Mouse (Mus musculus): ENCODE measurements at regions not wholly inside any gene's neighbourhood (a gene's known extent, or its start where the extent isn't known, plus 50 kb on each side); places are given as distances from the start of the nearest gene placed in this dataset.

GRCm38 (mm10) chr10:109540229-109540628, 529.4 kb upstream of the Syt1 start:
- H3K27me3 ChIP-seq (replicated peaks; ENCODE audit: control insufficient read depth, insufficient read depth, low read length), result no peaks in the 10 kb centered on the region
- H3K36me3 ChIP-seq (ENCODE audit: control insufficient read depth, insufficient read depth, low read length), result no peaks in the 10 kb centered on the region
- H3K9ac ChIP-seq (ENCODE audit: low read depth, low read length), result no peak overlapping the region
- no peak overlapping the region for H3K4me3 ChIP-seq (ENCODE audit: low read depth, low read length)
- no peak overlapping the region for H3K27ac ChIP-seq (ENCODE audit: low read depth, low read length)
- H3K9me3 ChIP-seq (ENCODE audit: control insufficient read depth, low read length), result no peaks in the 10 kb centered on the region
- DNase-seq (ENCODE audit: low spot score) (no peak), ATAC-seq (replicated peaks; ENCODE audit: low FRiP score) (no peak)
- no peak overlapping the region for H3K4me2 ChIP-seq
- WGBS, result 62% methylated on average over 2 of the region's 2 CpGs
- no peaks in the 10 kb centered on the region for H3K4me1 ChIP-seq (replicated peaks; ENCODE audit: control insufficient read depth, insufficient read depth, low read length)

GRCm38 (mm10) chr10:109528096-109528495, 517.3 kb upstream of the Syt1 start:
- H3K27ac ChIP-seq (ENCODE audit: low read depth, low read length), result no peak overlapping the region
- ATAC-seq (replicated peaks; ENCODE audit: low FRiP score) (no peak), DNase-seq (ENCODE audit: low spot score) (no peak)
- H3K27me3 ChIP-seq (replicated peaks; ENCODE audit: control insufficient read depth, insufficient read depth, low read length), result no peaks in the 10 kb centered on the region
- H3K4me3 ChIP-seq (ENCODE audit: low read depth, low read length), result no peak overlapping the region
- no peaks in the 10 kb centered on the region for H3K4me1 ChIP-seq (replicated peaks; ENCODE audit: control insufficient read depth, insufficient read depth, low read length)
- no peaks in the 10 kb centered on the region for H3K36me3 ChIP-seq (ENCODE audit: control insufficient read depth, insufficient read depth, low read length)
- 79% methylated on average over 2 of the region's 2 CpGs for WGBS
- H3K4me2 ChIP-seq, result no peak overlapping the region
- H3K9ac ChIP-seq (ENCODE audit: low read depth, low read length), result no peak overlapping the region
- H3K9me3 ChIP-seq (ENCODE audit: control insufficient read depth, low read length), result no peaks in the 10 kb centered on the region

- Histone ChIP-seq H3K9ac (ENCODE audit: low read depth, low read length) (no peak overlapping the region), H3K27ac (ENCODE audit: low read depth, low read length) (no peak overlapping the region), H3K4me2 (no peak overlapping the region), H3K4me1 (replicated peaks; ENCODE audit: control insufficient read depth, insufficient read depth, low read length) (no peaks in the 10 kb centered on the region), H3K27me3 (replicated peaks; ENCODE audit: control insufficient read depth, insufficient read depth, low read length) (no peaks in the 10 kb centered on the region), H3K36me3 (ENCODE audit: control insufficient read depth, insufficient read depth, low read length) (no peaks in the 10 kb centered on the region), H3K4me3 (ENCODE audit: low read depth, low read length) (no peak overlapping the region), H3K9me3 (ENCODE audit: control insufficient read depth, low read length) (no peaks in the 10 kb centered on the region)
- ATAC-seq (replicated peaks; ENCODE audit: low FRiP score) (no peak), DNase-seq (ENCODE audit: low spot score) (no peak)
- 29% methylated on average over 2 of the region's 2 CpGs for WGBS
These were observed 510.9 kb upstream of the Syt1 start for GRCm38 (mm10) chr10:109521681-109522080.

- no peaks in the 10 kb centered on the region for H3K36me3 ChIP-seq (ENCODE audit: control insufficient read depth, insufficient read depth, low read length)
- H3K4me1 ChIP-seq (replicated peaks; ENCODE audit: control insufficient read depth, insufficient read depth, low read length), result no peaks in the 10 kb centered on the region
- H3K9ac ChIP-seq (ENCODE audit: low read depth, low read length), result no peak overlapping the region
- no peaks in the 10 kb centered on the region for H3K9me3 ChIP-seq (ENCODE audit: control insufficient read depth, low read length)
- no peak overlapping the region for H3K4me3 ChIP-seq (ENCODE audit: low read depth, low read length)
- no peaks in the 10 kb centered on the region for H3K27me3 ChIP-seq (replicated peaks; ENCODE audit: control insufficient read depth, insufficient read depth, low read length)
- DNase-seq (ENCODE audit: low spot score) (no peak), ATAC-seq (replicated peaks; ENCODE audit: low FRiP score) (no peak)
- H3K4me2 ChIP-seq, result no peak overlapping the region
- no peak overlapping the region for H3K27ac ChIP-seq (ENCODE audit: low read depth, low read length)
- 82% methylated on average over 1 of the region's 1 CpGs for WGBS
These were observed 506.9 kb upstream of the Syt1 start for GRCm38 (mm10) chr10:109517664-109518063.

- 85% methylated on average over 3 of the region's 3 CpGs for WGBS
- Histone ChIP-seq H3K9me3 (ENCODE audit: control insufficient read depth, low read length) (no peaks in the 10 kb centered on the region), H3K9ac (ENCODE audit: low read depth, low read length) (no peak overlapping the region), H3K36me3 (ENCODE audit: control insufficient read depth, insufficient read depth, low read length) (no peaks in the 10 kb centered on the region), H3K4me3 (ENCODE audit: low read depth, low read length) (no peak overlapping the region), H3K4me2 (no peak overlapping the region), H3K4me1 (replicated peaks; ENCODE audit: control insufficient read depth, insufficient read depth, low read length) (no peaks in the 10 kb centered on the region), H3K27ac (ENCODE audit: low read depth, low read length) (no peak overlapping the region), H3K27me3 (replicated peaks; ENCODE audit: control insufficient read depth, insufficient read depth, low read length) (no peaks in the 10 kb centered on the region)
- no peak for DNase-seq (ENCODE audit: low spot score)
- no peak for ATAC-seq (replicated peaks; ENCODE audit: low FRiP score)
These were observed 504.4 kb upstream of the Syt1 start for GRCm38 (mm10) chr10:109515225-109515624.

- Histone ChIP-seq H3K9me3 (ENCODE audit: control insufficient read depth, low read length) (no peaks in the 10 kb centered on the region), H3K4me1 (replicated peaks; ENCODE audit: control insufficient read depth, insufficient read depth, low read length) (no peaks in the 10 kb centered on the region), H3K27ac (ENCODE audit: low read depth, low read length) (no peak overlapping the region), H3K4me2 (no peak overlapping the region), H3K27me3 (replicated peaks; ENCODE audit: control insufficient read depth, insufficient read depth, low read length) (no peaks in the 10 kb centered on the region), H3K4me3 (ENCODE audit: low read depth, low read length) (no peak overlapping the region), H3K9ac (ENCODE audit: low read depth, low read length) (no peak overlapping the region), H3K36me3 (ENCODE audit: control insufficient read depth, insufficient read depth, low read length) (no peaks in the 10 kb centered on the region)
- 65% methylated on average over 1 of the region's 1 CpGs for WGBS
- no peak for ATAC-seq (replicated peaks; ENCODE audit: low FRiP score)
- DNase-seq (ENCODE audit: low spot score), result no peak
These were observed 500.3 kb upstream of the Syt1 start for GRCm38 (mm10) chr10:109510917-109511715.

GRCm38 (mm10) chr10:109508553-109508952, 497.8 kb upstream of the Syt1 start:
- no peaks in the 10 kb centered on the region for H3K36me3 ChIP-seq (ENCODE audit: control insufficient read depth, insufficient read depth, low read length)
- ATAC-seq (replicated peaks; ENCODE audit: low FRiP score), result no peak

GRCm38 (mm10) chr10:109507228-109507627, 496.4 kb upstream of the Syt1 start:
- H3K9me3 ChIP-seq (ENCODE audit: control insufficient read depth, low read length), result no peaks in the 10 kb centered on the region
- ATAC-seq (replicated peaks; ENCODE audit: low FRiP score) (no peak), DNase-seq (ENCODE audit: low spot score) (no peak)
- 64% methylated on average over 3 of the region's 3 CpGs for WGBS
- no peak overlapping the region for H3K4me2 ChIP-seq
- no peaks in the 10 kb centered on the region for H3K27me3 ChIP-seq (replicated peaks; ENCODE audit: control insufficient read depth, insufficient read depth, low read length)
- no peak overlapping the region for H3K4me3 ChIP-seq (ENCODE audit: low read depth, low read length)
- no peak overlapping the region for H3K9ac ChIP-seq (ENCODE audit: low read depth, low read length)
- H3K27ac ChIP-seq (ENCODE audit: low read depth, low read length), result no peak overlapping the region
- no peaks in the 10 kb centered on the region for H3K4me1 ChIP-seq (replicated peaks; ENCODE audit: control insufficient read depth, insufficient read depth, low read length)
- H3K36me3 ChIP-seq (ENCODE audit: control insufficient read depth, insufficient read depth, low read length), result no peaks in the 10 kb centered on the region

More at GRCm38 (mm10) chr10:109508553-109508952, 497.8 kb upstream of the Syt1 start:
- H3K4me2 ChIP-seq, result no peak overlapping the region
- no peaks in the 10 kb centered on the region for H3K4me1 ChIP-seq (replicated peaks; ENCODE audit: control insufficient read depth, insufficient read depth, low read length)
- H3K27ac ChIP-seq (ENCODE audit: low read depth, low read length), result no peak overlapping the region
- no peak overlapping the region for H3K9ac ChIP-seq (ENCODE audit: low read depth, low read length)
- WGBS, result 38% methylated on average over 1 of the region's 1 CpGs
- no peaks in the 10 kb centered on the region for H3K27me3 ChIP-seq (replicated peaks; ENCODE audit: control insufficient read depth, insufficient read depth, low read length)
- H3K9me3 ChIP-seq (ENCODE audit: control insufficient read depth, low read length), result no peaks in the 10 kb centered on the region
- DNase-seq (ENCODE audit: low spot score), result no peak
- no peak overlapping the region for H3K4me3 ChIP-seq (ENCODE audit: low read depth, low read length)

- H3K36me3 ChIP-seq (ENCODE audit: control insufficient read depth, insufficient read depth, low read length), result no peaks in the 10 kb centered on the region
- H3K27me3 ChIP-seq (replicated peaks; ENCODE audit: control insufficient read depth, insufficient read depth, low read length), result no peaks in the 10 kb centered on the region
- DNase-seq (ENCODE audit: low spot score) (no peak), ATAC-seq (replicated peaks; ENCODE audit: low FRiP score) (no peak)
- no peaks in the 10 kb centered on the region for H3K4me1 ChIP-seq (replicated peaks; ENCODE audit: control insufficient read depth, insufficient read depth, low read length)
- H3K4me2 ChIP-seq, result no peak overlapping the region
- no peak overlapping the region for H3K4me3 ChIP-seq (ENCODE audit: low read depth, low read length)
- H3K27ac ChIP-seq (ENCODE audit: low read depth, low read length), result no peak overlapping the region
- no peaks in the 10 kb centered on the region for H3K9me3 ChIP-seq (ENCODE audit: control insufficient read depth, low read length)
- 47% methylated on average over 4 of the region's 4 CpGs for WGBS
- no peak overlapping the region for H3K9ac ChIP-seq (ENCODE audit: low read depth, low read length)
These were observed 493.9 kb upstream of the Syt1 start for GRCm38 (mm10) chr10:109504683-109505082.
